Comparison of ENCODE assay signal across 8 mouse cellular contexts in genomic region chr1:136394506-136394905, GRCm38 (mm10). TPM values are rescaled to one million over a fixed set of nuclear protein-coding genes. Genes with fewer than 3 reads are reported as not detected.
A peak's percentile ranks its signal among the peaks of the same experiment; 100 is the strongest.
DNase-seq lines count a peak whose midpoint lies in the region; ATAC-seq and TF ChIP-seq lines count a peak whose summit lies in the region.

No protein-coding gene starts in this region.

- H3K27ac ChIP-seq in lung, postnatal 0 days (ENCODE audit: low read length) = no peak overlapping the region
- no peak overlapping the region for H3K27ac ChIP-seq in heart, postnatal 0 days (ENCODE audit: low read depth)
- H3K27ac ChIP-seq in limb, embryonic 13.5 days = no peak overlapping the region
- no peak overlapping the region for H3K27ac ChIP-seq in neural tube, embryonic 11.5 days (ENCODE audit: low read depth, low read length)

- DNase-seq in lung, postnatal 0 days (ENCODE audit: low spot score) = peak; percentile 60
- no peak for DNase-seq in lung, adult 2 months
- DNase-seq in heart, postnatal 0 days (ENCODE audit: low spot score) = peak; percentile 32
- peak; percentile 36 for DNase-seq in neural tube, embryonic 11.5 days (ENCODE audit: low spot score)
- DNase-seq in frontal cortex, postnatal 14 days (ENCODE audit: low spot score in 2 of 2) = no peak
- DNase-seq in right cerebral cortex, postnatal 36 days (ENCODE audit: low spot score in 2 of 2) = no peak

- no peaks in the 10 kb centered on the region for H3K36me3 ChIP-seq in lung, postnatal 0 days (ENCODE audit: insufficient read depth, low read length)
- no peaks in the 10 kb centered on the region for H3K36me3 ChIP-seq in erythroblast, embryonic 14.5 days (ENCODE audit: control insufficient read depth)
- H3K36me3 ChIP-seq in heart, postnatal 0 days (replicated peaks; ENCODE audit: control insufficient read depth, insufficient read depth, low read length) = no peaks in the 10 kb centered on the region
- no peaks in the 10 kb centered on the region for H3K36me3 ChIP-seq in limb, embryonic 13.5 days
- H3K36me3 ChIP-seq in neural tube, embryonic 11.5 days (ENCODE audit: control insufficient read depth, insufficient read depth, low read length) = no peaks in the 10 kb centered on the region

- TF ChIP-seq CTCF in lung, postnatal 0 days (IDR thresholded peaks at IDR 0.05) = no peak
- no peak for TF ChIP-seq CTCF in lung, adult 2 months (IDR thresholded peaks at IDR 0.05; ENCODE audit: insufficient read depth, low read length)
- no peak for TF ChIP-seq CTCF in heart, postnatal 0 days (IDR thresholded peaks at IDR 0.05; ENCODE audit: low read depth)

- no peaks in the 10 kb centered on the region for H3K4me1 ChIP-seq in lung, postnatal 0 days (ENCODE audit: insufficient read depth, low read depth, low read length)
- no peaks in the 10 kb centered on the region for H3K4me1 ChIP-seq in lung, adult 2 months (ENCODE audit: control insufficient read depth, insufficient read depth, low read length)
- H3K4me1 ChIP-seq in erythroblast, embryonic 14.5 days (ENCODE audit: control insufficient read depth) = peaks cover 4% of the 10 kb centered on the region
- no peaks in the 10 kb centered on the region for H3K4me1 ChIP-seq in heart, postnatal 0 days (ENCODE audit: control insufficient read depth, insufficient read depth)
- 0 out of 2 replicates have a peak, but pooled peaks cover 3% of the 10 kb centered on the region for H3K4me1 ChIP-seq in limb, embryonic 13.5 days
- no peaks in the 10 kb centered on the region for H3K4me1 ChIP-seq in neural tube, embryonic 11.5 days (ENCODE audit: control insufficient read depth, insufficient read depth, low read length)

- TF ChIP-seq EP300 in lung, postnatal 0 days (IDR thresholded peaks at IDR 0.05) = no peak
- no peak for TF ChIP-seq EP300 in heart, postnatal 0 days (IDR thresholded peaks at IDR 0.05; ENCODE audit: low read depth)

- no peaks in the 10 kb centered on the region for H3K9me3 ChIP-seq in lung, postnatal 0 days (ENCODE audit: low read length)
- no peaks in the 10 kb centered on the region for H3K9me3 ChIP-seq in erythroblast, embryonic 14.5 days (ENCODE audit: control insufficient read depth, low read length)
- H3K9me3 ChIP-seq in heart, postnatal 0 days (replicated peaks; ENCODE audit: control insufficient read depth, low read length) = no peaks in the 10 kb centered on the region
- no peaks in the 10 kb centered on the region for H3K9me3 ChIP-seq in limb, embryonic 13.5 days
- no peaks in the 10 kb centered on the region for H3K9me3 ChIP-seq in neural tube, embryonic 11.5 days (ENCODE audit: control insufficient read depth, low read length)

- peak; percentile 55 for ATAC-seq in lung, postnatal 0 days
- peak; percentile 58 for ATAC-seq in heart, postnatal 0 days (ENCODE audit: insufficient read depth, low read depth)
- peak; percentile 67; the same call in 1 of the 2 replicates for ATAC-seq in limb, embryonic 13.5 days (ENCODE audit: low FRiP score, low read depth)
- ATAC-seq in neural tube, embryonic 11.5 days (ENCODE audit: insufficient read depth, low FRiP score, low TSS enrichment) = no peak

- TF ChIP-seq POLR2A in lung, adult 2 months (IDR thresholded peaks at IDR 0.05; ENCODE audit: borderline replicate concordance, extremely low read depth, low read depth, low read length) = no peak

- 37% methylated on average over 10 of the region's 10 CpGs for WGBS in lung, postnatal 0 days
- 29% methylated on average over 10 of the region's 10 CpGs for WGBS in lung, adult 2 months
- 33% methylated on average over 10 of the region's 10 CpGs for WGBS in heart, postnatal 0 days
- WGBS in limb, embryonic 13.5 days = 35% methylated on average over 10 of the region's 10 CpGs
- WGBS in neural tube, embryonic 11.5 days = 38% methylated on average over 10 of the region's 10 CpGs

- H3K9ac ChIP-seq in lung, postnatal 0 days (replicated peaks; ENCODE audit: low read depth) = no peak overlapping the region
- no peak overlapping the region for H3K9ac ChIP-seq in heart, postnatal 0 days (replicated peaks; ENCODE audit: low read depth, low read length)
- no peak overlapping the region for H3K9ac ChIP-seq in limb, embryonic 13.5 days
- no peak overlapping the region for H3K9ac ChIP-seq in neural tube, embryonic 11.5 days (ENCODE audit: low read length)

- no peaks in the 10 kb centered on the region for H3K27me3 ChIP-seq in lung, postnatal 0 days (replicated peaks; ENCODE audit: insufficient read depth, low read length)
- H3K27me3 ChIP-seq in erythroblast, embryonic 14.5 days (ENCODE audit: control insufficient read depth) = peaks cover 45% of the 10 kb centered on the region
- no peaks in the 10 kb centered on the region for H3K27me3 ChIP-seq in heart, postnatal 0 days (ENCODE audit: control insufficient read depth, insufficient read depth, low read length)
- no peaks in the 10 kb centered on the region for H3K27me3 ChIP-seq in limb, embryonic 13.5 days
- no peaks in the 10 kb centered on the region for H3K27me3 ChIP-seq in neural tube, embryonic 11.5 days (ENCODE audit: control insufficient read depth, insufficient read depth, low read length)

- H3K4me2 ChIP-seq in lung, postnatal 0 days (replicated peaks; ENCODE audit: low read depth, low read length) = no peak overlapping the region
- H3K4me2 ChIP-seq in heart, postnatal 0 days (ENCODE audit: low read depth, low read length) = no peak overlapping the region
- peak overlapping the region; percentile 30 for H3K4me2 ChIP-seq in limb, embryonic 13.5 days (replicated peaks)
- H3K4me2 ChIP-seq in neural tube, embryonic 11.5 days (ENCODE audit: low read depth) = peak overlapping the region; percentile 25; the same call in 1 of the 2 replicates

- no peak overlapping the region for H3K4me3 ChIP-seq in lung, postnatal 0 days (ENCODE audit: low read depth, low read length)
- H3K4me3 ChIP-seq in lung, adult 2 months (replicated peaks; ENCODE audit: extremely low read depth, low read depth, low read length) = no peak overlapping the region
- peak overlapping the region; percentile 37 for H3K4me3 ChIP-seq in erythroblast, embryonic 14.5 days (replicated peaks)
- no peak overlapping the region for H3K4me3 ChIP-seq in heart, postnatal 0 days (ENCODE audit: low read depth, low read length)
- no peak overlapping the region for H3K4me3 ChIP-seq in limb, embryonic 13.5 days
- no peak overlapping the region for H3K4me3 ChIP-seq in neural tube, embryonic 11.5 days (ENCODE audit: low read depth, low read length)

RNA-seq across cellular contexts. Expression of gene Ddx59, which starts 20.6 kb away (rescaled TPM):
- 8.0 and 8.5 TPM in 2 replicates for polyA plus RNA-seq in lung, postnatal 0 days (2015; fragmentation: Nextera tagmentation; extraction: Ambion mirVana)
- 2.1 and 3.6 TPM in 2 replicates for polyA plus RNA-seq in lung, adult 2 months (2012; rRNA removed)
- polyA plus RNA-seq in erythroblast, embryonic 14.5 days (2012) = 0.07 and 0.09 TPM in 2 replicates
- total RNA-seq in heart, postnatal 0 days (2014; rRNA removed; ENCODE audit: low replicate concordance) = 7.4 and 8.3 TPM in 2 replicates
- polyA plus RNA-seq in heart, postnatal 0 days (2015; fragmentation: Nextera tagmentation; extraction: Ambion mirVana) = 9.2 and 10.3 TPM in 2 replicates
- 20.1 and 20.2 TPM in 2 replicates for polyA plus RNA-seq in limb, embryonic 13.5 days (2015; fragmentation: Nextera tagmentation; extraction: Ambion mirVana)
- 18.5 and 20.1 TPM in 2 replicates for polyA plus RNA-seq in neural tube, embryonic 11.5 days (2014; fragmentation: Nextera tagmentation; extraction: Ambion mirVana)

RNA-seq across cellular contexts. Expression of gene Camsap2, which starts 48.6 kb away (rescaled TPM):
- 7.7 and 9.3 TPM in 2 replicates for polyA plus RNA-seq in lung, postnatal 0 days (2015; fragmentation: Nextera tagmentation; extraction: Ambion mirVana)
- polyA plus RNA-seq in lung, adult 2 months (2012; rRNA removed) = 11.6 and 18.7 TPM in 2 replicates
- polyA plus RNA-seq in erythroblast, embryonic 14.5 days (2012) = 0.76 and 1.1 TPM in 2 replicates
- total RNA-seq in heart, postnatal 0 days (2014; rRNA removed; ENCODE audit: low replicate concordance) = 16.4 and 17.4 TPM in 2 replicates
- polyA plus RNA-seq in heart, postnatal 0 days (2015; fragmentation: Nextera tagmentation; extraction: Ambion mirVana) = 3.7 and 4.5 TPM in 2 replicates
- 9.9 and 10.1 TPM in 2 replicates for polyA plus RNA-seq in limb, embryonic 13.5 days (2015; fragmentation: Nextera tagmentation; extraction: Ambion mirVana)
- polyA plus RNA-seq in neural tube, embryonic 11.5 days (2014; fragmentation: Nextera tagmentation; extraction: Ambion mirVana) = 34.7 and 34.9 TPM in 2 replicates

Comparison
In these comparisons a context has a peak if more than half of its experiments do, and no peak if none do; other contexts are left out.
1. DNase-seq: peak in lung, postnatal 0 days (single experiment), heart, postnatal 0 days (single experiment) and neural tube, embryonic 11.5 days (single experiment); none in lung, adult 2 months (single experiment), frontal cortex, postnatal 14 days (0 of 2) and right cerebral cortex, postnatal 36 days (0 of 2).
2. H3K4me2 ChIP-seq: peak in limb, embryonic 13.5 days (single experiment) and neural tube, embryonic 11.5 days (single experiment); none in lung, postnatal 0 days (single experiment) and heart, postnatal 0 days (single experiment).